Mouse (Mus musculus): ENCODE measurements around the gene Hcrtr1. TPM values are rescaled to one million over a fixed set of nuclear protein-coding genes. Genes with fewer than 3 reads are reported as not detected.
A peak's percentile ranks its signal among the peaks of the same experiment; 100 is the strongest.

Gene Hcrtr1
- total RNA-seq (2021) = 1 to 10 TPM in 1 of 2 experiments, under 1 TPM in 1; 0.78 to 1.7 TPM
- long read RNA-seq, experiment 1, partial matches to known transcripts = 0 of 1 reads
- long read RNA-seq, experiment 1, other reads (novel, unspliced or antisense) = 0 of 1 reads
- long read RNA-seq, experiment 2, partial matches to known transcripts = 3 of 3 reads
- long read RNA-seq, experiment 2, other reads (novel, unspliced or antisense) = 0 of 3 reads

- no peak for DNase-seq
Observed at GRCm38 (mm10) chr4:130139214-130139492, at the start of gene Hcrtr1. Gene Hcrtr1, minus strand, starts transcription at chr4:130139359.

GRCm38 (mm10) chr4:130188806-130189297, 49.7 kb upstream of the Hcrtr1 start:
- DNase-seq = peak; percentile 91

- no peak for DNase-seq
Observed at GRCm38 (mm10) chr4:130186891-130187290, 47.7 kb upstream of the Hcrtr1 start.

GRCm38 (mm10) chr4:130186450-130186849, 47.3 kb upstream of the Hcrtr1 start:
- DNase-seq = no peak

- no peak for DNase-seq
Observed at GRCm38 (mm10) chr4:130183879-130184278, 44.7 kb upstream of the Hcrtr1 start.

- no peak for DNase-seq
Observed at GRCm38 (mm10) chr4:130183023-130183422, 43.9 kb upstream of the Hcrtr1 start.

- no peak for DNase-seq
Observed at GRCm38 (mm10) chr4:130181886-130182285, 42.7 kb upstream of the Hcrtr1 start.

- no peak for DNase-seq
Observed at GRCm38 (mm10) chr4:130180909-130181602, 41.9 kb upstream of the Hcrtr1 start.

- no peak for DNase-seq
Observed at GRCm38 (mm10) chr4:130179876-130180275, 40.7 kb upstream of the Hcrtr1 start.

GRCm38 (mm10) chr4:130177536-130177935, 38.4 kb upstream of the Hcrtr1 start:
- no peak for DNase-seq

- DNase-seq = peak; percentile 77
Observed at GRCm38 (mm10) chr4:130177087-130177486, 37.9 kb upstream of the Hcrtr1 start.

- no peak for DNase-seq
Observed at GRCm38 (mm10) chr4:130176156-130176720, 37.1 kb upstream of the Hcrtr1 start.

GRCm38 (mm10) chr4:130175072-130175711, 36.0 kb upstream of the Hcrtr1 start, which contains the start of gene Tinagl1:
Gene Tinagl1, minus strand, starts transcription at chr4:130175122.
- peak; percentile 62 for DNase-seq

- DNase-seq = peak; percentile 82
Observed at GRCm38 (mm10) chr4:130174335-130175031, 35.3 kb upstream of the Hcrtr1 start.

- DNase-seq = no peak
Observed at GRCm38 (mm10) chr4:130173911-130174311, 34.8 kb upstream of the Hcrtr1 start.

GRCm38 (mm10) chr4:130173060-130173822, 34.1 kb upstream of the Hcrtr1 start:
- DNase-seq = no peak

- peak; percentile 72 for DNase-seq
Observed at GRCm38 (mm10) chr4:130171951-130172765, 33.0 kb upstream of the Hcrtr1 start.

GRCm38 (mm10) chr4:130170362-130170761, 31.2 kb upstream of the Hcrtr1 start:
- no peak for DNase-seq

- no peak for DNase-seq
Observed at GRCm38 (mm10) chr4:130169411-130169971, 30.3 kb upstream of the Hcrtr1 start.

All from adrenal gland, postnatal 10 days (tissue).